Mouse (Mus musculus): ENCODE results near the gene Fam83e.

- TF ChIP-seq EP300 (IDR thresholded peaks at IDR 0.05) (no peak), CTCF (IDR thresholded peaks at IDR 0.05) (no peak)
These were observed 3.8 kb upstream of the Fam83e start for GRCm38 (mm10) chr7:45716952-45717917.

Data from lung, postnatal 0 days (tissue).